Mouse (Mus musculus): ENCODE data around the gene Ccdc187. TPM values are rescaled to one million over a fixed set of nuclear protein-coding genes. Genes with fewer than 3 reads are reported as not detected.

Ccdc187 gene
- polyA plus RNA-seq, 1 experiment from 2014 or later, result 0.05 TPM

GRCm38 (mm10) chr2:26317371-26317770 is 23.0 kb upstream of the Ccdc187 start:
- peak overlapping the region; percentile 98 for H3K4me2 ChIP-seq
- ATAC-seq (ENCODE audit: low FRiP score), result no peak
- H3K27ac ChIP-seq (ENCODE audit: low read depth, low read length), result no peak overlapping the region
- peaks cover 28% of the 10 kb centered on the region for H3K4me1 ChIP-seq (ENCODE audit: control insufficient read depth, insufficient read depth, low read length)
- WGBS, result 75% methylated on average over 3 of the region's 3 CpGs
- H3K4me3 ChIP-seq (ENCODE audit: low read depth, low read length), result peak overlapping the region; percentile 95; the same call in 1 of the 2 replicates
- peak; percentile 14 for DNase-seq (ENCODE audit: low spot score, missing footprints)
- H3K27me3 ChIP-seq (ENCODE audit: control insufficient read depth, insufficient read depth, low read length), result no peaks in the 10 kb centered on the region
- peak overlapping the region; percentile 94 for H3K9ac ChIP-seq (ENCODE audit: low read length)
- H3K36me3 ChIP-seq (ENCODE audit: control insufficient read depth, insufficient read depth, low read length), result no peaks in the 10 kb centered on the region
- no peaks in the 10 kb centered on the region for H3K9me3 ChIP-seq (ENCODE audit: control insufficient read depth, low read length)

DNA sequence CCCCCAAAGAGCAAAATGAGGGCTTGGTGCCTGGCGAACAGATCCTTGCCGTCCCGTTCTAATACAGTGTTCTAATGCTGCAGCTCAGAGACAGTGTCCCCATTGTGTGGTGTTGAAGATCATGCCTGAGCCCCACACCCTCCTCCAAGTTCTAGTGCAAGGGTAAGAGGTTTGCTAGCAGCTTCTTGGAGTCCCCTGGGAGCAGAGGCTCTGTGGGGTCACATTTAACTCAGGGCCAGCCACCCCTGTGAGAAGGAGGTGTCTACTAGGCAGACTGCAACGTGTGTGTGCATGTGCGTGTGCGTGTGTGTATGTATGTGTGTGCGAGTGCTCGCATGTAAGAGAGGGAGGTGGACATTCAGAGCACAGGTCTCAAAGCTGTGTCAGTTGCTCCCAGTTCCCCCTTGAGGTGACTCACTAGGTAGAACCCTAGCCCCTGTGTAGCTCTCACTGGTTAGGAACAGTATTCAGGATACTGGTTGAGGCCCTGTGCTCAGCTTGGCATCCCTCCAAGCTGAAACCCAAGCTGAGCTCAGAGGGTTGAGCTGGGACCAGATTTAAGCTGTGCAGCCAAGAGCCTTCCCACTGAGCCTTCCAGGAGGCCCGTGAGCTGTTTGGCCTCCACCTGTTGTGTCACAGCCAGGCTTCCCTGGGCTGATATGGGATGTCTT is 22.4 kb upstream of the Ccdc187 start:
- H3K9me3 ChIP-seq (ENCODE audit: control insufficient read depth, low read length), result no peaks in the 10 kb centered on the region
- 75% methylated on average over 9 of the region's 9 CpGs for WGBS
- H3K4me1 ChIP-seq (ENCODE audit: control insufficient read depth, insufficient read depth, low read length), result peaks cover 28% of the 10 kb centered on the region
- DNase-seq (ENCODE audit: low spot score, missing footprints) (peak; percentile 78), ATAC-seq (ENCODE audit: low FRiP score) (no peak)
- peak overlapping the region; percentile 95 for H3K4me3 ChIP-seq (ENCODE audit: low read depth, low read length)
- 0 out of 2 replicates have a peak overlapping the region, but pooled peaks have one; percentile 86 for H3K27ac ChIP-seq (ENCODE audit: low read depth, low read length)
- no peaks in the 10 kb centered on the region for H3K27me3 ChIP-seq (ENCODE audit: control insufficient read depth, insufficient read depth, low read length)
- H3K36me3 ChIP-seq (ENCODE audit: control insufficient read depth, insufficient read depth, low read length), result no peaks in the 10 kb centered on the region
- H3K9ac ChIP-seq (ENCODE audit: low read length), result peak overlapping the region; percentile 94
- peak overlapping the region; percentile 98 for H3K4me2 ChIP-seq

DNA sequence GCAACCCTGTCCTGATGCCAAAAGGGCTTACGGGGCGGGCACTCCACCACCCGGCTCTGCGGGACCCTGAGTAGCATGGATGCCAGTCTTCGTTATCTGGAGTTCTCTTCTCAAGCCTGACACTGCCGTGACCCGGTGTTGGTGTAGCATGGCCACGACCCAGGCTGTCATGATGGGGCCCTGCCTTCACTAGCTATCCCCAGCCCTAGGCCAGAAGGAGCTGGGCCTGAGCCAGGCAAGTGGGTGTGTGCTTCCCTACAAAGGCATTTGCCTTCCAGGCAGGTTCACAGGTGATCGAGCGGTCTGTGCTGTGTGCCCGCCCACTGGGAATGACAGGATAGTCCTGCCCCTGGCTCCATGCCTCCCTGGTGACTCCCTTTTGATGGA is 21.6 kb upstream of the Ccdc187 start:
- H3K9me3 ChIP-seq (ENCODE audit: control insufficient read depth, low read length), result no peaks in the 10 kb centered on the region
- no peak for DNase-seq (ENCODE audit: low spot score, missing footprints)
- H3K4me3 ChIP-seq (ENCODE audit: low read depth, low read length), result peak overlapping the region; percentile 95
- no peak; the same call in 1 of the 2 replicates for ATAC-seq (ENCODE audit: low FRiP score)
- H3K9ac ChIP-seq (ENCODE audit: low read length), result peak overlapping the region; percentile 94
- H3K27ac ChIP-seq (ENCODE audit: low read depth, low read length), result peak overlapping the region; percentile 86
- peak overlapping the region; percentile 98 for H3K4me2 ChIP-seq
- under 1% methylated on average over 11 of the region's 11 CpGs for WGBS
- H3K27me3 ChIP-seq (ENCODE audit: control insufficient read depth, insufficient read depth, low read length), result no peaks in the 10 kb centered on the region
- H3K4me1 ChIP-seq (ENCODE audit: control insufficient read depth, insufficient read depth, low read length), result peaks cover 28% of the 10 kb centered on the region
- H3K36me3 ChIP-seq (ENCODE audit: control insufficient read depth, insufficient read depth, low read length), result no peaks in the 10 kb centered on the region

GRCm38 (mm10) chr2:26315072-26315924 is 20.9 kb upstream of the Ccdc187 start, which contains the start of gene Gpsm1:
Gene Gpsm1 (plus strand): TSS chr2:26315515.
- Histone ChIP-seq H3K9me3 (ENCODE audit: control insufficient read depth, low read length) (no peaks in the 10 kb centered on the region), H3K27me3 (ENCODE audit: control insufficient read depth, insufficient read depth, low read length) (no peaks in the 10 kb centered on the region), H3K4me3 (ENCODE audit: low read depth, low read length) (peak within 1 kb of the TSS; percentile 95), H3K27ac (ENCODE audit: low read depth, low read length) (peak within 1 kb of the TSS; percentile 86), H3K4me2 (peak within 1 kb of the TSS; percentile 98), H3K36me3 (ENCODE audit: control insufficient read depth, insufficient read depth, low read length) (no peaks in the 10 kb centered on the region), H3K4me1 (ENCODE audit: control insufficient read depth, insufficient read depth, low read length) (peaks cover 28% of the 10 kb centered on the region), H3K9ac (ENCODE audit: low read length) (peak within 1 kb of the TSS; percentile 94)
- ATAC-seq (ENCODE audit: low FRiP score), result peak; percentile 91
- WGBS, result under 1% methylated on average over 55 of the region's 66 CpGs
- DNase-seq (ENCODE audit: low spot score, missing footprints), result peak; percentile 99

GRCm38 (mm10) chr2:26314281-26315071 is 20.1 kb upstream of the Ccdc187 start:
- Histone ChIP-seq H3K4me3 (ENCODE audit: low read depth, low read length) (peak overlapping the region; percentile 95; the same call in 1 of the 2 replicates), H3K27ac (ENCODE audit: low read depth, low read length) (peak overlapping the region; percentile 67), H3K9ac (ENCODE audit: low read length) (peak overlapping the region; percentile 94), H3K36me3 (ENCODE audit: control insufficient read depth, insufficient read depth, low read length) (no peaks in the 10 kb centered on the region), H3K4me2 (peak overlapping the region; percentile 98; the same call in 1 of the 2 replicates), H3K9me3 (ENCODE audit: control insufficient read depth, low read length) (no peaks in the 10 kb centered on the region), H3K27me3 (ENCODE audit: control insufficient read depth, insufficient read depth, low read length) (no peaks in the 10 kb centered on the region), H3K4me1 (ENCODE audit: control insufficient read depth, insufficient read depth, low read length) (peaks cover 31% of the 10 kb centered on the region)
- 68% methylated on average over 13 of the region's 13 CpGs for WGBS
- no peak for ATAC-seq (ENCODE audit: low FRiP score)
- peak; percentile 84 for DNase-seq (ENCODE audit: low spot score, missing footprints)

- Histone ChIP-seq H3K4me2 (no peak overlapping the region), H3K27me3 (ENCODE audit: control insufficient read depth, insufficient read depth, low read length) (no peaks in the 10 kb centered on the region), H3K27ac (ENCODE audit: low read depth, low read length) (no peak overlapping the region), H3K36me3 (ENCODE audit: control insufficient read depth, insufficient read depth, low read length) (no peaks in the 10 kb centered on the region), H3K9me3 (ENCODE audit: control insufficient read depth, low read length) (no peaks in the 10 kb centered on the region), H3K4me3 (ENCODE audit: low read depth, low read length) (no peak overlapping the region), H3K4me1 (ENCODE audit: control insufficient read depth, insufficient read depth, low read length) (peaks cover 34% of the 10 kb centered on the region), H3K9ac (ENCODE audit: low read length) (no peak overlapping the region)
- DNase-seq (ENCODE audit: low spot score, missing footprints) (peak; percentile 70), ATAC-seq (ENCODE audit: low FRiP score) (no peak)
- WGBS, result 88% methylated on average over 1 of the region's 1 CpGs
These were observed 19.0 kb upstream of the Ccdc187 start for GRCm38 (mm10) chr2:26313394-26313793.

DNA sequence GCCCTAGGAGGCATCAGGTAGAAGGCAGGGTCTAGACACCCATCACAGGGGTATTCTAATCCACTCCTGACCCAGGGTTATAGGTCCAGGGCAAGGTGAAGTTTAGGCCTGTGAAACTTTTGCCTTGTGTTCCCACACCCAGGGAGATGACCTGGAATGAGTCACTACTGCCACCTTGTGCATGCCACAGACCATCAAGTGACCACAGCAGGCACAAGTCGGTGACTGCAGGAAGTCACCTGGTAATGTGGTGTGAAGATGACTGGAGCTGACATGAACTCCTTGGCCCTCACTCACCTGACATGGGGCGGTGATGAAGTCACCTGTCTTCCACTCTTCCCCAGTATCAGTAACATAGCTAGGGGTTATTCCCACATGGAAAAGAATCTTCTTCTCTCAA is 18.5 kb upstream of the Ccdc187 start:
- peaks cover 30% of the 10 kb centered on the region for H3K4me1 ChIP-seq (ENCODE audit: control insufficient read depth, insufficient read depth, low read length)
- no peak overlapping the region for H3K4me3 ChIP-seq (ENCODE audit: low read depth, low read length)
- DNase-seq (ENCODE audit: low spot score, missing footprints), result no peak
- no peaks in the 10 kb centered on the region for H3K36me3 ChIP-seq (ENCODE audit: control insufficient read depth, insufficient read depth, low read length)
- no peak overlapping the region for H3K9ac ChIP-seq (ENCODE audit: low read length)
- H3K27me3 ChIP-seq (ENCODE audit: control insufficient read depth, insufficient read depth, low read length), result no peaks in the 10 kb centered on the region
- H3K27ac ChIP-seq (ENCODE audit: low read depth, low read length), result no peak overlapping the region
- ATAC-seq (ENCODE audit: low FRiP score), result no peak
- H3K4me2 ChIP-seq, result no peak overlapping the region
- WGBS, result 65% methylated on average over 2 of the region's 2 CpGs
- no peaks in the 10 kb centered on the region for H3K9me3 ChIP-seq (ENCODE audit: control insufficient read depth, low read length)

GRCm38 (mm10) chr2:26311936-26312335 is 17.6 kb upstream of the Ccdc187 start:
- H3K4me3 ChIP-seq (ENCODE audit: low read depth, low read length), result no peak overlapping the region
- DNase-seq (ENCODE audit: low spot score, missing footprints) (peak; percentile 69), ATAC-seq (ENCODE audit: low FRiP score) (no peak)
- H3K9ac ChIP-seq (ENCODE audit: low read length), result no peak overlapping the region
- no peaks in the 10 kb centered on the region for H3K9me3 ChIP-seq (ENCODE audit: control insufficient read depth, low read length)
- H3K27ac ChIP-seq (ENCODE audit: low read depth, low read length), result no peak overlapping the region
- H3K27me3 ChIP-seq (ENCODE audit: control insufficient read depth, insufficient read depth, low read length), result no peaks in the 10 kb centered on the region
- no peak overlapping the region for H3K4me2 ChIP-seq
- WGBS, result 74% methylated on average over 5 of the region's 5 CpGs
- peaks cover 23% of the 10 kb centered on the region for H3K4me1 ChIP-seq (ENCODE audit: control insufficient read depth, insufficient read depth, low read length)
- H3K36me3 ChIP-seq (ENCODE audit: control insufficient read depth, insufficient read depth, low read length), result no peaks in the 10 kb centered on the region
